ENCODE assay signal across 8 mouse cellular contexts in genomic region chr13:74316386-74316785, GRCm38 (mm10). TPM values are rescaled to one million over a fixed set of nuclear protein-coding genes. Genes with fewer than 3 reads are reported as not detected.
DNase-seq lines count a peak whose midpoint lies in the region; ATAC-seq lines count a peak whose summit lies in the region.

No protein-coding gene starts in this region.

- ATAC-seq in kidney, embryonic 14.5 days (ENCODE audit: low FRiP score, low TSS enrichment): no peak
- no peak for ATAC-seq in hindbrain, embryonic 11.5 days (ENCODE audit: low FRiP score)
- no peak for ATAC-seq in midbrain, embryonic 13.5 days

- H3K9ac ChIP-seq in kidney, embryonic 14.5 days (ENCODE audit: low read depth, low read length): peak overlapping the region; percentile 84
- peak overlapping the region; percentile 83 for H3K9ac ChIP-seq in hindbrain, embryonic 11.5 days (ENCODE audit: low read depth, low read length)
- peak overlapping the region; percentile 83 for H3K9ac ChIP-seq in midbrain, embryonic 13.5 days (replicated peaks)

- H3K4me2 ChIP-seq in kidney, embryonic 14.5 days (replicated peaks; ENCODE audit: low read depth, low read length): peak overlapping the region; percentile 59
- peak overlapping the region; percentile 71 for H3K4me2 ChIP-seq in hindbrain, embryonic 11.5 days (replicated peaks; ENCODE audit: low read depth, low read length)
- peak overlapping the region; percentile 92 for H3K4me2 ChIP-seq in midbrain, embryonic 13.5 days (replicated peaks)

- H3K9me3 ChIP-seq in kidney, embryonic 14.5 days (ENCODE audit: control insufficient read depth, low read length): no peaks in the 10 kb centered on the region
- no peaks in the 10 kb centered on the region for H3K9me3 ChIP-seq in hindbrain, embryonic 11.5 days (ENCODE audit: control insufficient read depth, low read length)
- H3K9me3 ChIP-seq in midbrain, embryonic 13.5 days: no peaks in the 10 kb centered on the region

- H3K27me3 ChIP-seq in kidney, embryonic 14.5 days (ENCODE audit: control insufficient read depth, insufficient read depth, low read length): no peaks in the 10 kb centered on the region
- no peaks in the 10 kb centered on the region for H3K27me3 ChIP-seq in hindbrain, embryonic 11.5 days (ENCODE audit: control insufficient read depth, insufficient read depth, low read length)
- H3K27me3 ChIP-seq in midbrain, embryonic 13.5 days: no peaks in the 10 kb centered on the region

- peaks cover 17% of the 10 kb centered on the region for H3K36me3 ChIP-seq in kidney, embryonic 14.5 days (ENCODE audit: control insufficient read depth, insufficient read depth, low read length)
- H3K36me3 ChIP-seq in hindbrain, embryonic 11.5 days (ENCODE audit: control insufficient read depth, insufficient read depth, low read length): 0 out of 2 replicates have a peak, but pooled peaks cover 5% of the 10 kb centered on the region
- H3K36me3 ChIP-seq in midbrain, embryonic 13.5 days: peaks cover 16% of the 10 kb centered on the region

- no peak overlapping the region for H3K27ac ChIP-seq in kidney, embryonic 14.5 days (ENCODE audit: low read depth, low read length)
- H3K27ac ChIP-seq in hindbrain, embryonic 11.5 days (ENCODE audit: low read depth, low read length): no peak overlapping the region
- H3K27ac ChIP-seq in midbrain, embryonic 13.5 days: peak overlapping the region; percentile 68; the same call in 1 of the 2 replicates

- no peak for DNase-seq in kidney, adult 8-10 months
- DNase-seq in R1 (ENCODE audit: low read depth, low spot score): peak; percentile 61
- no peak for DNase-seq in hindbrain, embryonic 11.5 days (ENCODE audit: low spot score)
- DNase-seq in adipocyte (ENCODE audit: low spot score): no peak
- DNase-seq in layer of hippocampus, adult 9-10 months (ENCODE audit: low spot score): no peak
- no peak for DNase-seq in retina, postnatal 1 day

- H3K4me3 ChIP-seq in kidney, embryonic 14.5 days (ENCODE audit: low read length): peak overlapping the region; percentile 80
- H3K4me3 ChIP-seq in hindbrain, embryonic 11.5 days (ENCODE audit: low read depth, low read length): peak overlapping the region; percentile 83
- H3K4me3 ChIP-seq in midbrain, embryonic 13.5 days (replicated peaks): peak overlapping the region; percentile 73

- H3K4me1 ChIP-seq in kidney, embryonic 14.5 days (ENCODE audit: control insufficient read depth, insufficient read depth, low read length): no peaks in the 10 kb centered on the region
- no peaks in the 10 kb centered on the region; the same call in 1 of the 2 replicates for H3K4me1 ChIP-seq in hindbrain, embryonic 11.5 days (replicated peaks; ENCODE audit: control insufficient read depth, insufficient read depth, low read length)
- H3K4me1 ChIP-seq in midbrain, embryonic 13.5 days (replicated peaks): peaks cover 16% of the 10 kb centered on the region

- 24% methylated on average over 4 of the region's 4 CpGs for WGBS in kidney, embryonic 14.5 days
- 25% methylated on average over 4 of the region's 4 CpGs for WGBS in hindbrain, embryonic 11.5 days
- WGBS in midbrain, embryonic 13.5 days: 28% methylated on average over 4 of the region's 4 CpGs

RNA-seq across cellular contexts. Expression of gene Pdcd6, which starts 1.0 kb away (rescaled TPM):
- polyA plus RNA-seq in kidney, embryonic 14.5 days (2014; fragmentation: Nextera tagmentation; extraction: Ambion mirVana): 163 and 185 TPM in 2 replicates
- 126 and 132 TPM in 2 replicates for polyA plus RNA-seq in hindbrain, embryonic 11.5 days (2014; fragmentation: Nextera tagmentation; extraction: Ambion mirVana)
- 115 and 118 TPM in 2 replicates for polyA plus RNA-seq in midbrain, embryonic 13.5 days (2015; fragmentation: Nextera tagmentation; extraction: Ambion mirVana)

RNA-seq across cellular contexts. Expression of gene Ahrr, which starts 24.3 kb away (rescaled TPM):
- 0.39 and 0.65 TPM in 2 replicates for polyA plus RNA-seq in kidney, embryonic 14.5 days (2014; fragmentation: Nextera tagmentation; extraction: Ambion mirVana)
- 1.4 and 1.5 TPM in 2 replicates for polyA plus RNA-seq in hindbrain, embryonic 11.5 days (2014; fragmentation: Nextera tagmentation; extraction: Ambion mirVana)
- 0.77 and 1.1 TPM in 2 replicates for polyA plus RNA-seq in midbrain, embryonic 13.5 days (2015; fragmentation: Nextera tagmentation; extraction: Ambion mirVana)

RNA-seq across cellular contexts. Expression of gene Sdha, which starts 33.7 kb away (rescaled TPM):
- polyA plus RNA-seq in kidney, embryonic 14.5 days (2014; fragmentation: Nextera tagmentation; extraction: Ambion mirVana): 162 and 268 TPM in 2 replicates
- polyA plus RNA-seq in hindbrain, embryonic 11.5 days (2014; fragmentation: Nextera tagmentation; extraction: Ambion mirVana): 196 and 230 TPM in 2 replicates
- 219 and 222 TPM in 2 replicates for polyA plus RNA-seq in midbrain, embryonic 13.5 days (2015; fragmentation: Nextera tagmentation; extraction: Ambion mirVana)

RNA-seq across cellular contexts. Expression of gene Ccdc127, which starts 33.7 kb away (rescaled TPM):
- 53.2 and 55.5 TPM in 2 replicates for polyA plus RNA-seq in kidney, embryonic 14.5 days (2014; fragmentation: Nextera tagmentation; extraction: Ambion mirVana)
- polyA plus RNA-seq in hindbrain, embryonic 11.5 days (2014; fragmentation: Nextera tagmentation; extraction: Ambion mirVana): 62.1 and 62.2 TPM in 2 replicates
- 47.3 and 51.6 TPM in 2 replicates for polyA plus RNA-seq in midbrain, embryonic 13.5 days (2015; fragmentation: Nextera tagmentation; extraction: Ambion mirVana)

RNA-seq across cellular contexts. Expression of gene Lrrc14b, which starts 47.4 kb away (rescaled TPM):
- polyA plus RNA-seq in kidney, embryonic 14.5 days (2014; fragmentation: Nextera tagmentation; extraction: Ambion mirVana): not detected in 2 replicates
- polyA plus RNA-seq in hindbrain, embryonic 11.5 days (2014; fragmentation: Nextera tagmentation; extraction: Ambion mirVana): not detected in 2 replicates
- not detected in 2 replicates for polyA plus RNA-seq in midbrain, embryonic 13.5 days (2015; fragmentation: Nextera tagmentation; extraction: Ambion mirVana)
